Mouse (Mus musculus): ENCODE measurements around the gene Itpkb. TPM values are rescaled to one million over a fixed set of nuclear protein-coding genes. Genes with fewer than 3 reads are reported as not detected.

Itpkb gene
- polyA plus RNA-seq, 1 experiment, result 0.03 TPM

DNA sequence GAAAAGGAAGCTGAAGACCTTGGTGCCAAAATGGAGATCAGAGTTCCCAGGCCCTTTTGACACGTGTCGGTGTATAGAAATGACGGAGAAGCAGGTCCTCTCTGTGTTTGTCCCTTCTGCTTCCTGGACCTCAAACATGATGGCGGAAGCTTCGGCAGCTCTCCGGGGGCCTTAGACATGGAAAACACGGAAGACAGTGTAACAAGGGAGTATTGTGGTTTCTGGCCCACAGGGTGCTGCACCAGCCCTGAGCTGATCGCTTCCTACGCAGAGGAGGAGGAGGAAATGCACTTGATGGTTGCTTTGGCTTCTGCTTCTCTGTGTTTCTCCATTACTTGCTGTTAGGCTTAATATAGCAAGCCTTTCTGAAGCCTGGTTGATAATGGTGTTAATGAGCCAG is 34.2 kb upstream of the Itpkb start:
- no peak overlapping the region for H3K4me3 ChIP-seq (replicated peaks)
- H3K36me3 ChIP-seq (ENCODE audit: control insufficient read depth), result no peaks in the 10 kb centered on the region
- peaks cover 2% of the 10 kb centered on the region; the same call in 1 of the 2 replicates for H3K4me1 ChIP-seq (ENCODE audit: control insufficient read depth)
- no peaks in the 10 kb centered on the region for H3K27me3 ChIP-seq (ENCODE audit: control insufficient read depth)
- TF ChIP-seq TAL1 (IDR thresholded peaks at IDR 0.05; ENCODE audit: low read length), result no peak
- no peak for TF ChIP-seq GATA1 (IDR thresholded peaks at IDR 0.05; ENCODE audit: low read length)
- H3K9me3 ChIP-seq (ENCODE audit: control insufficient read depth, low read length), result no peaks in the 10 kb centered on the region

DNA sequence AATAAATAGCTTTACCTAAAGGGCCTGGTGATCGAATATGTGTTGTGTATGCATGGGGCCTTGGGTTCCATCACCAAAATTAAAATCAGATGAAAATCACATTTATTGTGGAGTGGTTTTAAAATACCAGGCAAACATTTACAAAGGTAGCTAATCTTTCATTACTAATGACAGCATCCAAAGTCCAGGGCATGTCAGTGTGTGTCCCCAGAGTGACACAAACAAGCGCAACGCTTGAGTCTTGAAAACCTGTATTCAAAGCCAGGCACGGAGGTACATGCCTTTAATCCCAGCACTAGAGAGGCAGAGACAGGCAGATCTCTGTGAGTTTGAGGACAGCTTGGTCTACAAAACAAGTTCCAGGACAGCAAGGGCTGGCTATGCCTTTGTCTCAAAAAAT is 30.6 kb upstream of the Itpkb start:
- H3K4me3 ChIP-seq (replicated peaks), result no peak overlapping the region
- H3K9me3 ChIP-seq (ENCODE audit: control insufficient read depth, low read length), result no peaks in the 10 kb centered on the region
- H3K27me3 ChIP-seq (ENCODE audit: control insufficient read depth), result no peaks in the 10 kb centered on the region
- no peaks in the 10 kb centered on the region for H3K36me3 ChIP-seq (ENCODE audit: control insufficient read depth)
- no peaks in the 10 kb centered on the region; the same call in 1 of the 2 replicates for H3K4me1 ChIP-seq (ENCODE audit: control insufficient read depth)
- TF ChIP-seq TAL1 (IDR thresholded peaks at IDR 0.05; ENCODE audit: low read length) (no peak), GATA1 (IDR thresholded peaks at IDR 0.05; ENCODE audit: low read length) (no peak)

DNA sequence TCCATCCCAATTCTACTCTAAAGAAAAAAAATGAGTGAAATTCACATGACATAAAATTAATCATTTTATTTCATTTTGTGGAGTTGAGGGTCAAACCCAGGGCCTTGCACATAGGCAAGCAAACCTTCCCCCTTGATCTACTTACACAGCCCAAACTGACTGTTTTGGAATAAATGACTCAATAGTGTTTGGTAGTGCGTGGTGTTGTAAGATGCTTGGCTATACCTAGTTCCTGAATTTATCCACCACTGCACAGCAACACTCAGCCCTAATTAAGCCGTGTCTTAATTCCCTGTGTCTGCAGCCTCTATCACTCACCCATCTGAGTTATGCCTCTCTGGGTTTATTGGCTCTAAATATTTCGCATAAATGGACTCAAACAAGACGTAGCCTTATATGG is 30.0 kb upstream of the Itpkb start:
- no peak for TF ChIP-seq GATA1 (IDR thresholded peaks at IDR 0.05; ENCODE audit: low read length)
- no peak for TF ChIP-seq TAL1 (IDR thresholded peaks at IDR 0.05; ENCODE audit: low read length)
- Histone ChIP-seq H3K36me3 (ENCODE audit: control insufficient read depth) (no peaks in the 10 kb centered on the region), H3K27me3 (ENCODE audit: control insufficient read depth) (no peaks in the 10 kb centered on the region)

DNA sequence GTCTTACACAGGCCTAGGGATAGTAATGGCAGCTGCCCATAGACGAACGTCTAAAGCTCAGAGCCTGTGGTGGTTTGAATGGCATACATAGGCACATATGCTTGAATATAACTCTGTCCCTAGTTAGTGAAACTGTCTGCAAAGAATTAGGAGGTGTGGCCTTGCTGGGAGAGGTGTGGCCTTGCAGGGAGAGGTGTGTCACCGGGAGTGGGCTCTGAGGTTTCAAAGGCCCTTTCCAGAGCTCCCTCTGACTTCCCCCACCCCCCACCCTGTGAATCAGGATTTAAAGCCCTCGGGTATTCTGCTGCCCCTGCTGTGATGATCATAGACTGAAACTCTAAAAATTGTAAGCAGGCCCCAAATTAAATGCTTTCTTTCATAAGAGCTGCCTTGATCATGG is 29.3 kb upstream of the Itpkb start:
- Histone ChIP-seq H3K4me3 (replicated peaks) (no peak overlapping the region), H3K27me3 (ENCODE audit: control insufficient read depth) (no peaks in the 10 kb centered on the region), H3K4me1 (ENCODE audit: control insufficient read depth) (no peaks in the 10 kb centered on the region; the same call in 1 of the 2 replicates), H3K9me3 (ENCODE audit: control insufficient read depth, low read length) (no peaks in the 10 kb centered on the region), H3K36me3 (ENCODE audit: control insufficient read depth) (no peaks in the 10 kb centered on the region)
- TF ChIP-seq TAL1 (IDR thresholded peaks at IDR 0.05; ENCODE audit: low read length) (no peak), GATA1 (IDR thresholded peaks at IDR 0.05; ENCODE audit: low read length) (no peak)

More for the DNA sequence above, 30.0 kb upstream of the Itpkb start:
- Histone ChIP-seq H3K9me3 (ENCODE audit: control insufficient read depth, low read length) (no peaks in the 10 kb centered on the region), H3K4me3 (replicated peaks) (no peak overlapping the region), H3K4me1 (ENCODE audit: control insufficient read depth) (no peaks in the 10 kb centered on the region; the same call in 1 of the 2 replicates)

GRCm38 (mm10) chr1:180302253-180303120 is 27.8 kb upstream of the Itpkb start:
- H3K4me1 ChIP-seq (ENCODE audit: control insufficient read depth), result peaks cover 9% of the 10 kb centered on the region

DNA sequence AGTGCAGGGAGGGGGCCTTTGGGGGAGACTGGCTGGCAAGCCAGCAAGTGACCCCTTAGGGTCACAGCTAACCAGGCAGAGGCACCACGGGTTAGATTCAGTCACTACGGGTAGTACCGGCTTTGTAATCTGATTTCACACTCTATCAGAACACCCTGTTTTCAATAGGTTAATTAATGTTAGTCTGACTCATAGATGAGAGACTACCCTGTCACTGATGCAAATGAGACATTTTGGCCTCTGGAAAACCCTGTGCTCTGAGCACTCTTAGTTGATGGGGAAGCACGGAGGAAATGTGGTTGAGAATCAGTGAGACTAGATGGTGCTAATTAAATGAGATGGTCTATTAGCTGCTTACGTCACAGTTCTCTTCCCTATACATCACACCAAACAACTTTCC is 26.7 kb upstream of the Itpkb start:
- no peak for TF ChIP-seq GATA1 (IDR thresholded peaks at IDR 0.05; ENCODE audit: low read length)
- no peak for TF ChIP-seq TAL1 (IDR thresholded peaks at IDR 0.05; ENCODE audit: low read length)
- Histone ChIP-seq H3K4me1 (ENCODE audit: control insufficient read depth) (peaks cover 9% of the 10 kb centered on the region), H3K4me3 (replicated peaks) (no peak overlapping the region), H3K36me3 (ENCODE audit: control insufficient read depth) (no peaks in the 10 kb centered on the region), H3K27me3 (ENCODE audit: control insufficient read depth) (no peaks in the 10 kb centered on the region), H3K9me3 (ENCODE audit: control insufficient read depth, low read length) (no peaks in the 10 kb centered on the region)

More at GRCm38 (mm10) chr1:180302253-180303120, 27.8 kb upstream of the Itpkb start:
- Histone ChIP-seq H3K27me3 (ENCODE audit: control insufficient read depth) (no peaks in the 10 kb centered on the region), H3K4me3 (replicated peaks) (no peak overlapping the region), H3K36me3 (ENCODE audit: control insufficient read depth) (no peaks in the 10 kb centered on the region), H3K9me3 (ENCODE audit: control insufficient read depth, low read length) (no peaks in the 10 kb centered on the region)
- TF ChIP-seq TAL1 (IDR thresholded peaks at IDR 0.05; ENCODE audit: low read length), result no peak
- no peak for TF ChIP-seq GATA1 (IDR thresholded peaks at IDR 0.05; ENCODE audit: low read length)

- Histone ChIP-seq H3K27me3 (ENCODE audit: control insufficient read depth) (peaks cover 4% of the 10 kb centered on the region), H3K4me1 (ENCODE audit: control insufficient read depth) (peaks cover 12% of the 10 kb centered on the region), H3K9me3 (ENCODE audit: control insufficient read depth, low read length) (no peaks in the 10 kb centered on the region), H3K36me3 (ENCODE audit: control insufficient read depth) (no peaks in the 10 kb centered on the region), H3K4me3 (replicated peaks) (no peak overlapping the region)
- TF ChIP-seq GATA1 (IDR thresholded peaks at IDR 0.05; ENCODE audit: low read length), result no peak
- no peak for TF ChIP-seq TAL1 (IDR thresholded peaks at IDR 0.05; ENCODE audit: low read length)
Measured at GRCm38 (mm10) chr1:180306889-180307288, 23.4 kb upstream of the Itpkb start.

- Histone ChIP-seq H3K4me3 (replicated peaks) (no peak overlapping the region), H3K36me3 (ENCODE audit: control insufficient read depth) (no peaks in the 10 kb centered on the region), H3K9me3 (ENCODE audit: control insufficient read depth, low read length) (no peaks in the 10 kb centered on the region), H3K27me3 (ENCODE audit: control insufficient read depth) (peaks cover 11% of the 10 kb centered on the region), H3K4me1 (ENCODE audit: control insufficient read depth) (peaks cover 12% of the 10 kb centered on the region)
- TF ChIP-seq GATA1 (IDR thresholded peaks at IDR 0.05; ENCODE audit: low read length), result no peak
- no peak for TF ChIP-seq TAL1 (IDR thresholded peaks at IDR 0.05; ENCODE audit: low read length)
Measured at GRCm38 (mm10) chr1:180307661-180308060, 22.6 kb upstream of the Itpkb start.

DNA sequence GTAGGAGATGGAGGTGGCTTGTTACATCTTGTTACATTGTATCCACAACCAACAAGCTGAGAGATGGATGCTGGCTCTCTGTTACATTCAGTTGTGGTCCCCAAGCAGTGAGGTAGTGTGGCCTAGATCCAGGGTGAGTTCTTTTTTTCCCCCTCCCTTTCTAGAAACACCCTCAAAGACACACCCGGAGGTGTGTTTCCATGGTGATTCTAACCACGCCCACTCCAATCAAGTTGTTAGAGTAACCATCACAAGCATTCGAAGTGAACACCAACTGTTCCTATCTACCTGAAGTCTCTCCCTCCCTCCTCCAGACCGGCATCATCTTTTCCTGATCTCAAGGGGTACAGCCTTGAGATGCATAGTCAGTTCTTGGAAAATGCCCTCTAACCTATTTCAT is 21.4 kb upstream of the Itpkb start:
- TF ChIP-seq GATA1 (IDR thresholded peaks at IDR 0.05; ENCODE audit: low read length) (no peak), TAL1 (IDR thresholded peaks at IDR 0.05; ENCODE audit: low read length) (no peak)
- Histone ChIP-seq H3K27me3 (ENCODE audit: control insufficient read depth) (peaks cover 23% of the 10 kb centered on the region), H3K36me3 (ENCODE audit: control insufficient read depth) (no peaks in the 10 kb centered on the region), H3K9me3 (ENCODE audit: control insufficient read depth, low read length) (no peaks in the 10 kb centered on the region), H3K4me3 (replicated peaks) (no peak overlapping the region), H3K4me1 (ENCODE audit: control insufficient read depth) (peaks cover 12% of the 10 kb centered on the region)
